Mouse (Mus musculus): ENCODE measurements around the gene Cd70. TPM values are rescaled to one million over a fixed set of nuclear protein-coding genes. Genes with fewer than 3 reads are reported as not detected.
"Not testable (repeated sequence)": the region's sequence is repeated elsewhere in the genome, so short reads cannot be mapped to it uniquely, and the experiment has no call there.

Cd70 gene
- polyA plus RNA-seq, 1 experiment, result not detected

DNA sequence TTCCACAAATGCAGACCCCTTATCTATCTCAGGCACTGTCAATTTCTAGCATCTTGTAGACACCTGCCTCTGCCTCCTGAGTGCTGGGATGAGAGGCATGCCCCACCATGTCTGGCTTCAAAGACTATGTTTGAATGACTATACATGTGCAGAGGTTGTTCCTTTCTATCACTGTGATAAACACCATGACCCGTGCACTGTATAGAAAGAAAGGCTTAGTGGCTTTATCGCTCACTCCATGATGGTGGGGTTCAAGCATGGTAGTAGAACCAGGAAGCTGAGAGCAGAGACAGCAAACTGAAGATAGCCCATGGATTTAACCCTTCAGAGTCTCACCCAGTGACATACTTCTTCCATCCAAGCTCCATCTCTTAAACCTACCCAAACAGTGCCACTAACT is 14.9 kb downstream of the Cd70 start:
- H3K27me3 ChIP-seq (ENCODE audit: control insufficient read depth, insufficient read depth, low read length), result no peaks in the 10 kb centered on the region
- TF ChIP-seq CTCF (IDR thresholded peaks at IDR 0.05; ENCODE audit: control insufficient read depth, insufficient read depth, insufficient replicate concordance, low read depth, low read length) (no peak), POLR2A (IDR thresholded peaks at IDR 0.05; ENCODE audit: control insufficient read depth, low read depth, low read length) (no peak)
- no peak overlapping the region for H3K4me3 ChIP-seq (ENCODE audit: control insufficient read depth, low read depth, low read length)
- H3K27ac ChIP-seq (ENCODE audit: control insufficient read depth, insufficient read depth, low read depth, low read length), result no peak overlapping the region
- no peaks in the 10 kb centered on the region for H3K4me1 ChIP-seq (ENCODE audit: control insufficient read depth, insufficient read depth, low read length)
- no peaks in the 10 kb centered on the region for H3K36me3 ChIP-seq (ENCODE audit: control insufficient read depth, insufficient read depth, low read length)

DNA sequence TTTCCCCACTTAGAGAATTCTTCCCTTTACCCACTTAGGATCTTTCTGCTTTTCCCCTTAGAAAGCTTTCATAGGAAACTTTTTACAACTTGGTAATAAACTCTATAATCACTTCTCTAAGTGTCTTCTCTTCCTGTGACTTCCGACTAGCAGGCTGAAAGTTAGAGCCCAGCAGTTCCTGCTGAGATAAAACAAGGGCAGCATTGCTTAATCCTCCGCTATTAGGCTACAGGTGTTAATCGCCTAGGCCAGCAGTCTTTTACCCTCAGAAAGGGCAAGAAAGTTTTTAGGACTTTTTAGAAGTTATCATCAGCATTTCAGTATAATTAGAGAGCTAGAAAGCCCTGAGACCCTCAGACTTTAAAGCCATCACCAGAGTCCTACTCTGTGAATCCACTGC is 15.6 kb downstream of the Cd70 start:
- not testable (repeated sequence) for H3K36me3 ChIP-seq (ENCODE audit: control insufficient read depth, insufficient read depth, low read length); H3K4me1 ChIP-seq (ENCODE audit: control insufficient read depth, insufficient read depth, low read length); H3K27me3 ChIP-seq (ENCODE audit: control insufficient read depth, insufficient read depth, low read length); H3K27ac ChIP-seq (ENCODE audit: control insufficient read depth, insufficient read depth, low read depth, low read length); H3K4me3 ChIP-seq (ENCODE audit: control insufficient read depth, low read depth, low read length)

DNA sequence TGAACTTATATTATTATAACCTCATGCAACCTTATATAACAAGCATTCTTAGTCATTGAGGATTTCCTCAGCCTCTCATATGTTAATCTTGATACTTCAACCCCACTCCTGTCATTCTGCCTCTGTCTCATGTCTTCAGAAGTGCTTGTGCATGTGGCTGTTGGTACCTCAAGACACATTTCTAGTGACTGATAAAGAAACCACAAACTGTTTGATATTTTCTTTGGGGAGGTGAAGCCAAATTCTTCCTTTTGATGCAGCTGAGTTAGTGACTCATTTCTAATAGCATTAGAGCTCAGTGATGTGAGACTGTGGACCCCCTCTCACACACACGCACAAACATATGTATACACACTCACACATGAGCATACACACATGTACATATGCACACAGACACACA is 17.8 kb downstream of the Cd70 start:
- H3K36me3 ChIP-seq (ENCODE audit: control insufficient read depth, insufficient read depth, low read length), result no peaks in the 10 kb centered on the region
- no peak overlapping the region for H3K27ac ChIP-seq (ENCODE audit: control insufficient read depth, insufficient read depth, low read depth, low read length)
- TF ChIP-seq POLR2A (IDR thresholded peaks at IDR 0.05; ENCODE audit: control insufficient read depth, low read depth, low read length) (no peak), CTCF (IDR thresholded peaks at IDR 0.05; ENCODE audit: control insufficient read depth, insufficient read depth, insufficient replicate concordance, low read depth, low read length) (no peak)

GRCm38 (mm10) chr17:57125853-57126622 is 23.5 kb downstream of the Cd70 start:
- Histone ChIP-seq H3K27ac (ENCODE audit: control insufficient read depth, insufficient read depth, low read depth, low read length) (no peak overlapping the region), H3K4me3 (ENCODE audit: control insufficient read depth, low read depth, low read length) (no peak overlapping the region), H3K4me1 (ENCODE audit: control insufficient read depth, insufficient read depth, low read length) (no peaks in the 10 kb centered on the region), H3K36me3 (ENCODE audit: control insufficient read depth, insufficient read depth, low read length) (no peaks in the 10 kb centered on the region), H3K27me3 (ENCODE audit: control insufficient read depth, insufficient read depth, low read length) (no peaks in the 10 kb centered on the region)
- TF ChIP-seq CTCF (IDR thresholded peaks at IDR 0.05; ENCODE audit: control insufficient read depth, insufficient read depth, insufficient replicate concordance, low read depth, low read length) (no peak), POLR2A (IDR thresholded peaks at IDR 0.05; ENCODE audit: control insufficient read depth, low read depth, low read length) (no peak)

More for the DNA sequence above, 17.8 kb downstream of the Cd70 start:
- Histone ChIP-seq H3K4me1 (ENCODE audit: control insufficient read depth, insufficient read depth, low read length) (no peaks in the 10 kb centered on the region), H3K27me3 (ENCODE audit: control insufficient read depth, insufficient read depth, low read length) (no peaks in the 10 kb centered on the region), H3K4me3 (ENCODE audit: control insufficient read depth, low read depth, low read length) (no peak overlapping the region)

- H3K4me3 ChIP-seq (ENCODE audit: control insufficient read depth, low read depth, low read length), result no peak overlapping the region
- no peak overlapping the region for H3K27ac ChIP-seq (ENCODE audit: control insufficient read depth, insufficient read depth, low read depth, low read length)
- TF ChIP-seq CTCF (IDR thresholded peaks at IDR 0.05; ENCODE audit: control insufficient read depth, insufficient read depth, insufficient replicate concordance, low read depth, low read length) (no peak), POLR2A (IDR thresholded peaks at IDR 0.05; ENCODE audit: control insufficient read depth, low read depth, low read length) (no peak)
- H3K4me1 ChIP-seq (ENCODE audit: control insufficient read depth, insufficient read depth, low read length), result no peaks in the 10 kb centered on the region
- no peaks in the 10 kb centered on the region for H3K27me3 ChIP-seq (ENCODE audit: control insufficient read depth, insufficient read depth, low read length)
- no peaks in the 10 kb centered on the region for H3K36me3 ChIP-seq (ENCODE audit: control insufficient read depth, insufficient read depth, low read length)
Observed at GRCm38 (mm10) chr17:57124792-57125191, 24.8 kb downstream of the Cd70 start.

DNA sequence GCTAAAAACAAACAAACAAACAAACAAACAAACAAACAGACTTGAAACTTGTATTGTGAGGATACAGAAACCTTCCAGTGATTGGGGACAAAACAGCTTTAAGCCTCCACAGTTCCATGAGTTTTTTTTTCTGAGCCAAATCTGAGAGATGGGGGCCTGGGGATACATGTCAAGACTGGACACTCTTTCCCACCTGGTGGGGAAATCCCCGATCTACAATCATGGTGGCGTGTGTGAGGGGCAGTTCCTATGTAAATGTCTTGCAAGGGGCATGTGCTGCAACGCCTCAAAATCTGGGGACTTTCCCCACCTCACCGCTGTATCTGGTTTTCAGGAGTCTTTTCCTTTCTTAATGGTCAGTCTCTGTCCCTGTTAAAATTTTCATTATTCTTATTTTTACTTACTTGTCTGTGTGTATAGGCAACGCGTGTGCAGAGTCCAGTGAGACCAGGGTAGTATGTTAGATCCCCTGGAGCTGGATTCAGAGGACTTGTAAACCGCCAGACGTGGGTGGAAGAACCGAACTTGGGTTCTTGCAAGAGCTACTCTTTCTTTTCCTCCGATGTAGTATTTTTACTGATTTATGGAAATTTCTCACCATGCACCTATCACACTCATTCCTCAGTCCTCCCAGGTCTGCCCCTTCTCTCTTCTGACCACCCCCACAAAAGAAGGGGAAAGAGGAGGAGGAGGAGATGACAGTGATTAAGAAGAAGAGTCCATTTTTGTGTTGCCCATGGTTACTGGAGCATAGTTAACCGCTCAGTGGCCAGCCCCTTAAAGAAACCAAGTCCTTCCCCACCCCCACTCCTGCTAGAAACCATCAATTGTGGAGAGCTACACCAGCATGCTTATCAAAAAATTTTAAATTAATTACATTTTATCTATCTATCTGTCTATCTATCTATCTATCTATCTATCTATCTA is 26.1 kb downstream of the Cd70 start:
- H3K4me1 ChIP-seq (ENCODE audit: control insufficient read depth, insufficient read depth, low read length), result peaks cover 3% of the 10 kb centered on the region; the same call in 1 of the 2 replicates
- TF ChIP-seq CTCF (IDR thresholded peaks at IDR 0.05; ENCODE audit: control insufficient read depth, insufficient read depth, insufficient replicate concordance, low read depth, low read length) (no peak), POLR2A (IDR thresholded peaks at IDR 0.05; ENCODE audit: control insufficient read depth, low read depth, low read length) (no peak)

DNA sequence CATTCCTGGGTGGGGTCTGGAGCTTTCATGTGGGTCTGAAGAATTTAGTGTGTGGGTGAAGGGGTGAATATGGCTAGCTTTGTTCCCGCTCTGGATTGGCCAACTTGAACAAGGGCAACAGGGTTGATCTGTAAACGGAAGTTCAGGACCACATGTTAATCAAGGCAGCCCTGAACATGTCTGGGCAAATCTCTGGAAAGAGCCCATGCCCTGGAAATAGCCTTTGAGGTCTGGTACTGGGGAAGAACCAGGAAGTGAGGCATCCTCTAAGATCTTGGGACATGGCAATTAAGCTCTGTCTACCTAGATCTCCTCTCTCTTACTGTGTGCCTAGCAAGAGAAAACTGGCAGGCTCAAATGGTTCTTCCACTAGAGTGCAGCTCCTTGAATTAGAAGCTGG is 27.7 kb downstream of the Cd70 start:
- Histone ChIP-seq H3K27me3 (ENCODE audit: control insufficient read depth, insufficient read depth, low read length) (no peaks in the 10 kb centered on the region), H3K36me3 (ENCODE audit: control insufficient read depth, insufficient read depth, low read length) (no peaks in the 10 kb centered on the region), H3K4me3 (ENCODE audit: control insufficient read depth, low read depth, low read length) (no peak overlapping the region), H3K27ac (ENCODE audit: control insufficient read depth, insufficient read depth, low read depth, low read length) (no peak overlapping the region), H3K4me1 (ENCODE audit: control insufficient read depth, insufficient read depth, low read length) (peaks cover 5% of the 10 kb centered on the region; the same call in 1 of the 2 replicates)
- TF ChIP-seq CTCF (IDR thresholded peaks at IDR 0.05; ENCODE audit: control insufficient read depth, insufficient read depth, insufficient replicate concordance, low read depth, low read length), result no peak
- TF ChIP-seq POLR2A (IDR thresholded peaks at IDR 0.05; ENCODE audit: control insufficient read depth, low read depth, low read length), result no peak

More for the DNA sequence above, 26.1 kb downstream of the Cd70 start:
- Histone ChIP-seq H3K27ac (ENCODE audit: control insufficient read depth, insufficient read depth, low read depth, low read length) (no peak overlapping the region), H3K27me3 (ENCODE audit: control insufficient read depth, insufficient read depth, low read length) (no peaks in the 10 kb centered on the region), H3K4me3 (ENCODE audit: control insufficient read depth, low read depth, low read length) (no peak overlapping the region), H3K36me3 (ENCODE audit: control insufficient read depth, insufficient read depth, low read length) (no peaks in the 10 kb centered on the region)
